ENCODE assay signal across 9 mouse cellular contexts in the genomic region with DNA sequence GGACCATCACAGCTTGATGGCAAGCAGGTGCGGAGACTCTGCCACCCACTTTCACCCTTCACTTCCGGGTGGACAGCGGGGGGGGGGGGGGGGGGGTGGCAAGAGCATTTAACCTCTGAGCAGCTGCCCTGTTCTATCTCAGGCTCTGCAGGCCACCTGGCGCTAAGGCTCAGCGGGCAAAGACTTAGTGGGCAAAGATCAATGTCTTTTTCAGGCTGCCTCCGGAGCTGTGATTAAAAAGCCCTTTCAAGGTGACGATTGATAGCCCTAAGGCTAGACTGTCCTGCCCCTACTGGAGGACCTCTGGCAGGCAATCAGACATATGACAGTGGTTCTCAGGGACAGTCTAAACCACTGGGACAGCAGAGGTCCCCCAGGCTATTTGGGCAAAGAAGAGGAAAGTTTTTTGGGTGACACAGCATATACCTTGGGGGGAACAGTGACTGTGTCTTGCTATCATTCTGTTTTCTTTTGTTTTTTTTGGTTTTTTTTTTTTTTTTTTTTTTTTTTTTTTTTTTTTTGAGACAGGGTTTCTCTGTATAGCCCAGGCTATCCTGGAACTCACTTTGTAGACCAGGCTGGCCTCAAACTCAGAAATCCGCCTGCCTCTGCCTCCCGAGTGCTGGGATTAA. TPM values are rescaled to one million over a fixed set of nuclear protein-coding genes. Genes with fewer than 3 reads are reported as not detected.
DNase-seq lines count a peak whose midpoint lies in the region; ATAC-seq and TF ChIP-seq lines count a peak whose summit lies in the region.
"Had no signal": no experiment of that assay in that cellular context is flagged by ENCODE, and none has a peak within 500 bp of the region (broad histone marks: within the 10 kb centered on the region; RNA-seq: fewer than 3 reads in every experiment).

No protein-coding gene starts in this region.

- ATAC-seq in heart, embryonic 15.5 days (replicated peaks; ENCODE audit: insufficient number of reproducible peaks, insufficient read depth, low FRiP score, low read depth) = no peak
- no peak for ATAC-seq in embryonic facial prominence, embryonic 14.5 days (ENCODE audit: low read depth)
- ATAC-seq in intestine, postnatal 0 days = no peak

- no peaks in the 10 kb centered on the region for H3K36me3 ChIP-seq in heart, embryonic 15.5 days
- no peaks in the 10 kb centered on the region for H3K36me3 ChIP-seq in embryonic facial prominence, embryonic 14.5 days (ENCODE audit: control insufficient read depth, insufficient read depth, low read length)
- no peaks in the 10 kb centered on the region for H3K36me3 ChIP-seq in intestine, postnatal 0 days (ENCODE audit: control insufficient read depth, insufficient read depth)
- no peaks in the 10 kb centered on the region for H3K36me3 ChIP-seq in myocyte (ENCODE audit: control insufficient read depth, insufficient read depth)

- H3K79me2 ChIP-seq in myocyte (ENCODE audit: control insufficient read depth, insufficient read depth) = no peaks in the 10 kb centered on the region

- TF ChIP-seq CTCF in intestine, postnatal 0 days (IDR thresholded peaks at IDR 0.05; ENCODE audit: low read depth) = 0 out of 2 replicates have a peak, but pooled peaks have one; percentile 13

- no peak overlapping the region for H3ac ChIP-seq in myocyte (ENCODE audit: control insufficient read depth, insufficient read length)

- no peaks in the 10 kb centered on the region for H3K27me3 ChIP-seq in heart, embryonic 15.5 days
- H3K27me3 ChIP-seq in embryonic facial prominence, embryonic 14.5 days (replicated peaks; ENCODE audit: control insufficient read depth, insufficient read depth, low read length) = 0 out of 2 replicates have a peak, but pooled peaks cover 3% of the 10 kb centered on the region
- H3K27me3 ChIP-seq in intestine, postnatal 0 days (replicated peaks; ENCODE audit: control insufficient read depth, insufficient read depth, low read length) = peaks cover 4% of the 10 kb centered on the region; the same call in 1 of the 2 replicates
- peaks cover 17% of the 10 kb centered on the region for H3K27me3 ChIP-seq in myocyte (ENCODE audit: control insufficient read depth, insufficient read depth, insufficient read length)

- 22% methylated on average over 9 of the region's 9 CpGs for WGBS in heart, embryonic 15.5 days
- WGBS in embryonic facial prominence, embryonic 14.5 days = 38% methylated on average over 7 of the region's 9 CpGs
- WGBS in intestine, postnatal 0 days = 32% methylated on average over 9 of the region's 9 CpGs

- H3K9ac ChIP-seq in heart, embryonic 15.5 days = no peak overlapping the region
- H3K9ac ChIP-seq in embryonic facial prominence, embryonic 14.5 days (ENCODE audit: low read depth, low read length) = no peak overlapping the region
- H3K9ac ChIP-seq in intestine, postnatal 0 days (ENCODE audit: low read depth, low read length) = no peak overlapping the region

- no peak for TF ChIP-seq POLR2A in myocyte (IDR thresholded peaks at IDR 0.05; ENCODE audit: insufficient read length, low read depth)

- H3K9me3 ChIP-seq in heart, embryonic 15.5 days (replicated peaks) = no peaks in the 10 kb centered on the region
- H3K9me3 ChIP-seq in embryonic facial prominence, embryonic 14.5 days (ENCODE audit: control insufficient read depth, low read length) = no peaks in the 10 kb centered on the region
- no peaks in the 10 kb centered on the region for H3K9me3 ChIP-seq in intestine, postnatal 0 days (ENCODE audit: control insufficient read depth)

- peaks cover 34% of the 10 kb centered on the region for H3K4me1 ChIP-seq in heart, embryonic 15.5 days (replicated peaks)
- peaks cover 5% of the 10 kb centered on the region for H3K4me1 ChIP-seq in embryonic facial prominence, embryonic 14.5 days (ENCODE audit: control insufficient read depth, insufficient read depth, low read length)
- H3K4me1 ChIP-seq in intestine, postnatal 0 days (replicated peaks; ENCODE audit: control insufficient read depth, insufficient read depth, low read length) = no peaks in the 10 kb centered on the region

- DNase-seq in heart, adult 8-10 months (ENCODE audit: low spot score) = no peak
- no peak for DNase-seq in embryonic facial prominence, embryonic 14.5 days (ENCODE audit: low spot score)
- no peak for DNase-seq in cerebellum, postnatal 4 days (ENCODE audit: low spot score in 2 of 2)
- DNase-seq in cerebellum, adult 18-20 months = no peak
- no peak for DNase-seq in adrenal gland, postnatal 4 days (ENCODE audit: low spot score in 2 of 2)
- DNase-seq: adrenal gland, postnatal 10 days had no signal

- H3K4me2 ChIP-seq in heart, embryonic 15.5 days = peak overlapping the region; percentile 53
- H3K4me2 ChIP-seq in embryonic facial prominence, embryonic 14.5 days (ENCODE audit: low read depth, low read length) = peak overlapping the region; percentile 23; the same call in 1 of the 2 replicates
- H3K4me2 ChIP-seq in intestine, postnatal 0 days (replicated peaks; ENCODE audit: low read depth) = peak overlapping the region; percentile 28
- peak overlapping the region; percentile 38 for H3K4me2 ChIP-seq in myocyte (ENCODE audit: low read depth)

- H3K27ac ChIP-seq in heart, embryonic 15.5 days = no peak overlapping the region
- H3K27ac ChIP-seq in embryonic facial prominence, embryonic 14.5 days (replicated peaks; ENCODE audit: low read depth, low read length) = no peak overlapping the region
- H3K27ac ChIP-seq in intestine, postnatal 0 days (ENCODE audit: low read depth, low read length) = no peak overlapping the region

- H3K4me3 ChIP-seq in heart, embryonic 15.5 days = no peak overlapping the region
- H3K4me3 ChIP-seq in embryonic facial prominence, embryonic 14.5 days (ENCODE audit: low read depth, low read length) = no peak overlapping the region
- no peak overlapping the region for H3K4me3 ChIP-seq in intestine, postnatal 0 days (ENCODE audit: low read depth, low read length)
- H3K4me3 ChIP-seq in myocyte = no peak overlapping the region

TF ChIP-seq in myocyte, 11 proteins besides CTCF, POLR2A, EP300 and RAD21:
- no peak for TF ChIP-seq MAX (IDR thresholded peaks at IDR 0.05; ENCODE audit: low read depth)
- TF ChIP-seq MYOD1 (IDR thresholded peaks at IDR 0.05; ENCODE audit: control insufficient read depth in 1 of 3, insufficient read length in 2 of 3, low read depth in 2 of 3) = peak in 2 of 3 experiments; percentile 63 to 66

RNA-seq across cellular contexts. Expression of a gene that starts 54.1 kb away (rescaled TPM):
- polyA plus RNA-seq in heart, embryonic 15.5 days (2015; fragmentation: Nextera tagmentation; extraction: Ambion mirVana) = 42.1 and 48.8 TPM in 2 replicates
- 10 to 100 TPM; 61.1 to 74.3 (median 69.2) TPM for total RNA-seq in heart, adult 8-10 months (2022)
- 43.8 and 45.4 TPM in 2 replicates for polyA plus RNA-seq in embryonic facial prominence, embryonic 14.5 days (2014; fragmentation: Nextera tagmentation; extraction: Ambion mirVana)
- 22.8 and 23.9 TPM in 2 replicates for polyA plus RNA-seq in intestine, postnatal 0 days (2015; fragmentation: Nextera tagmentation; extraction: Ambion mirVana)
- polyA plus RNA-seq in myocyte (2012; fragmentation: generic; extraction: Trizol) = 84.8 TPM
- 100 to 1,000 TPM; 171 to 174 TPM for total RNA-seq in adrenal gland, postnatal 4 days (2021)
